Mouse (Mus musculus): ENCODE data around the gene Ltb4r2. TPM values are rescaled to one million over a fixed set of nuclear protein-coding genes. Genes with fewer than 3 reads are reported as not detected.
A peak's percentile ranks its signal among the peaks of the same experiment; 100 is the strongest.

Ltb4r2 gene
- polyA plus RNA-seq, 1 experiment: 0.83 TPM

GRCm38 (mm10) chr14:55734869-55735268 lies 26.4 kb upstream of the Ltb4r2 start:
- H3K36me3 ChIP-seq (ENCODE audit: control insufficient read depth, insufficient read depth, low read length): peaks cover 10% of the 10 kb centered on the region
- WGBS: 84% methylated on average over 7 of the region's 7 CpGs
- peak overlapping the region; percentile 28; the same call in 1 of the 2 replicates for H3K27ac ChIP-seq (ENCODE audit: insufficient read depth, low read length)
- no peak for DNase-seq (ENCODE audit: low read depth in 1 of 2, low spot score in 2 of 2)
- H3K4me1 ChIP-seq (ENCODE audit: control insufficient read depth, insufficient read depth, insufficient read length): no peaks in the 10 kb centered on the region
- no peak overlapping the region for H3K4me3 ChIP-seq (ENCODE audit: extremely low read depth, insufficient read depth, insufficient read length)
- H3K27me3 ChIP-seq (ENCODE audit: control insufficient read depth, insufficient read depth, low read length): no peaks in the 10 kb centered on the region
- TF ChIP-seq POLR2A (IDR thresholded peaks at IDR 0.05; ENCODE audit: low read depth, low read length) (no peak), CTCF (IDR thresholded peaks at IDR 0.05; ENCODE audit: extremely low read depth, insufficient read depth, insufficient read length, insufficient replicate concordance) (no peak)

GRCm38 (mm10) chr14:55735334-55735733 lies 25.9 kb upstream of the Ltb4r2 start:
- H3K36me3 ChIP-seq (ENCODE audit: control insufficient read depth, insufficient read depth, low read length): peaks cover 10% of the 10 kb centered on the region
- TF ChIP-seq POLR2A (IDR thresholded peaks at IDR 0.05; ENCODE audit: low read depth, low read length): no peak
- no peak for TF ChIP-seq CTCF (IDR thresholded peaks at IDR 0.05; ENCODE audit: extremely low read depth, insufficient read depth, insufficient read length, insufficient replicate concordance)
- H3K27ac ChIP-seq (ENCODE audit: insufficient read depth, low read length): no peak overlapping the region
- H3K4me3 ChIP-seq (ENCODE audit: extremely low read depth, insufficient read depth, insufficient read length): no peak overlapping the region
- WGBS: 83% methylated on average over 3 of the region's 3 CpGs
- no peaks in the 10 kb centered on the region for H3K4me1 ChIP-seq (ENCODE audit: control insufficient read depth, insufficient read depth, insufficient read length)
- no peak for DNase-seq (ENCODE audit: low read depth in 1 of 2, low spot score in 2 of 2)
- no peaks in the 10 kb centered on the region for H3K27me3 ChIP-seq (ENCODE audit: control insufficient read depth, insufficient read depth, low read length)

GRCm38 (mm10) chr14:55735758-55736157 lies 25.5 kb upstream of the Ltb4r2 start:
- Histone ChIP-seq H3K27me3 (ENCODE audit: control insufficient read depth, insufficient read depth, low read length) (no peaks in the 10 kb centered on the region), H3K4me1 (ENCODE audit: control insufficient read depth, insufficient read depth, insufficient read length) (no peaks in the 10 kb centered on the region), H3K27ac (ENCODE audit: insufficient read depth, low read length) (peak overlapping the region; percentile 48), H3K36me3 (ENCODE audit: control insufficient read depth, insufficient read depth, low read length) (peaks cover 11% of the 10 kb centered on the region), H3K4me3 (ENCODE audit: extremely low read depth, insufficient read depth, insufficient read length) (no peak overlapping the region)
- DNase-seq (ENCODE audit: low read depth in 1 of 2, low spot score in 2 of 2): no peak
- 51% methylated on average over 4 of the region's 4 CpGs for WGBS
- TF ChIP-seq POLR2A (IDR thresholded peaks at IDR 0.05; ENCODE audit: low read depth, low read length) (no peak), CTCF (IDR thresholded peaks at IDR 0.05; ENCODE audit: extremely low read depth, insufficient read depth, insufficient read length, insufficient replicate concordance) (no peak)

- H3K27ac ChIP-seq (ENCODE audit: insufficient read depth, low read length): no peak overlapping the region
- TF ChIP-seq POLR2A (IDR thresholded peaks at IDR 0.05; ENCODE audit: low read depth, low read length) (no peak), CTCF (IDR thresholded peaks at IDR 0.05; ENCODE audit: extremely low read depth, insufficient read depth, insufficient read length, insufficient replicate concordance) (no peak)
Observed at GRCm38 (mm10) chr14:55737086-55737687, 24.0 kb upstream of the Ltb4r2 start.

GRCm38 (mm10) chr14:55743711-55744110 lies 17.5 kb upstream of the Ltb4r2 start:
- Histone ChIP-seq H3K27me3 (ENCODE audit: control insufficient read depth, insufficient read depth, low read length) (no peaks in the 10 kb centered on the region), H3K36me3 (ENCODE audit: control insufficient read depth, insufficient read depth, low read length) (peaks cover 11% of the 10 kb centered on the region), H3K4me1 (ENCODE audit: control insufficient read depth, insufficient read depth, insufficient read length) (peaks cover 9% of the 10 kb centered on the region; the same call in 1 of the 2 replicates), H3K27ac (ENCODE audit: insufficient read depth, low read length) (peak overlapping the region; percentile 46; the same call in 1 of the 2 replicates), H3K4me3 (ENCODE audit: extremely low read depth, insufficient read depth, insufficient read length) (no peak overlapping the region)
- no peak for TF ChIP-seq POLR2A (IDR thresholded peaks at IDR 0.05; ENCODE audit: low read depth, low read length)
- TF ChIP-seq CTCF (IDR thresholded peaks at IDR 0.05; ENCODE audit: extremely low read depth, insufficient read depth, insufficient read length, insufficient replicate concordance): peak; percentile 87; the same call in 1 of the 2 replicates
- WGBS: 19% methylated on average over 10 of the region's 10 CpGs
- DNase-seq (ENCODE audit: low read depth in 1 of 2, low spot score in 2 of 2): peak; percentile 73 to 86

More at GRCm38 (mm10) chr14:55737086-55737687, 24.0 kb upstream of the Ltb4r2 start:
- WGBS: 77% methylated on average over 9 of the region's 9 CpGs
- DNase-seq (ENCODE audit: low read depth in 1 of 2, low spot score in 2 of 2): no peak
- no peaks in the 10 kb centered on the region for H3K4me1 ChIP-seq (ENCODE audit: control insufficient read depth, insufficient read depth, insufficient read length)
- no peaks in the 10 kb centered on the region for H3K27me3 ChIP-seq (ENCODE audit: control insufficient read depth, insufficient read depth, low read length)
- no peak overlapping the region for H3K4me3 ChIP-seq (ENCODE audit: extremely low read depth, insufficient read depth, insufficient read length)
- peaks cover 14% of the 10 kb centered on the region for H3K36me3 ChIP-seq (ENCODE audit: control insufficient read depth, insufficient read depth, low read length)

GRCm38 (mm10) chr14:55745180-55745860 lies 15.9 kb upstream of the Ltb4r2 start, which contains the start of the genes Dhrs1 and Nop9:
TSS of gene Dhrs1 (minus strand) at chr14:55745690.
TSS of gene Nop9 (plus strand) at chr14:55745693.
- Histone ChIP-seq H3K36me3 (ENCODE audit: control insufficient read depth, insufficient read depth, low read length) (peaks cover 9% of the 10 kb centered on the region; the same call in 1 of the 2 replicates), H3K27me3 (ENCODE audit: control insufficient read depth, insufficient read depth, low read length) (no peaks in the 10 kb centered on the region), H3K4me3 (ENCODE audit: extremely low read depth, insufficient read depth, insufficient read length) (peak within 1 kb of the TSS; percentile 80), H3K4me1 (ENCODE audit: control insufficient read depth, insufficient read depth, insufficient read length) (peaks cover 9% of the 10 kb centered on the region; the same call in 1 of the 2 replicates), H3K27ac (ENCODE audit: insufficient read depth, low read length) (peak within 1 kb of the TSS; percentile 31; the same call in 1 of the 2 replicates)
- peak; percentile 59 to 84 for DNase-seq (ENCODE audit: low read depth in 1 of 2, low spot score in 2 of 2)
- TF ChIP-seq CTCF (IDR thresholded peaks at IDR 0.05; ENCODE audit: extremely low read depth, insufficient read depth, insufficient read length, insufficient replicate concordance) (no peak), POLR2A (IDR thresholded peaks at IDR 0.05; ENCODE audit: low read depth, low read length) (no peak; the same call in none of the 2 replicates)
- 2% methylated on average over 48 of the region's 48 CpGs for WGBS
